Mouse (Mus musculus): ENCODE results near the gene Ppp1r9b.

Gene Ppp1r9b

DNA sequence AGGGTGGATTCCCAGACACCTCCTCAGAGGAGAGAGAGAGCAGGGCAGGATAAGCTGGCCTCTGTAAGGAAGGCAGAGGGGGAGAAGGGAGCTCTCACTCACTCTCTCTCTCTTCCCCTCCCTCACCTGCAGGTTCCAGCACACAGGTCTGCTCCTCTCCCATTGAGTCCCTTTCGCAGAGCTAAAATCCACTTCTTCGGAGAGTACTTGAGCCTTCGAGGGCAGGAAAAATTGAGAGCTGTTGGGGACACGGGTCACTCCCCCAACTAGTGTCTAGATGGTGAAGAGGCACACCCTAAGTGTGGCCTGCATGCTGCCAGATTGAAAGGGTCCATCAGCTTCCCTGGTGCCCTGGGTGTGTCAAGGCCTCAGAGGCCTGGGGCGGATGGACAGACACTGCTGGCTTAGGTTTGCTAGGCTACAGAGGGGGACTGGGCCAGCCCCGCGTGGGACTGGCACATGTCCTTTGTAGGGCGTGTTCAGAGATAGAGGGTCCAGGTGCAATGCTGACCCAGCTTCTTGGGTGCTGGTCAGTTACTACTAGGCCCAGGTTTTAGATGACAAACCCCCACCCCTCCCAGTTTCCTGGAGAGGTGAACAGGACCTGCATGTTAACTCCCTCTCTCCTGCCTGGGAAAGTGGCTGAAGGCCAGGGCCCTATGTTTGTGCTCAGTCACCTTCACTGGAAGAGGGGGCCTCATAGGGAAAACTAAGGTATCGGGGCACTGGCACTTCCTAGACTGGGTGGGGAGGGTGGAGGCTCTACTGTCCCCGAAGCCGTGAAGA, 34.6 kb downstream of the Ppp1r9b start:
- DNase-seq = no peak

DNA sequence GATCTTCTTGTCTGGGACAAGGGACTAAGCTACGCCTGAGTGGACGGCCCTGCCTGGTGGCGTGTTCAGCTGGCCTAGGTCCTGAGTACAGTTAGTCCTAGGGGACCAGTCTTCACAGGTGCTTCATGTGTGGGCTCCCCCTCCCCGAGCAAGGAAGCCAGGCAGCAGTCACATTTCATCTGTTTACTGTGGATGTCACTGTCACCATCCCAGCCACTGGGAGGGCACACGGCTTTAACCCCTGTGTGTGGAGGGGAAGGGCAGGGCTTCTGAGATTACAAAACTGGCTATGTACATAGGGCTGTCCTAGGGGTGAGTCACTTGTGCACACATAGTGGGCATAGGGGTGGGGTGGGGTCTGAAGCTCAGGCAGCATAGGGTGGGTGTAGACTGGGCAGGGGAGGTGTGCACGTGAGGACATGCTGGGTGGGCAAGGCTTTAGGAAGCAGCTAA, 35.3 kb downstream of the Ppp1r9b start:
- no peak for DNase-seq

DNA sequence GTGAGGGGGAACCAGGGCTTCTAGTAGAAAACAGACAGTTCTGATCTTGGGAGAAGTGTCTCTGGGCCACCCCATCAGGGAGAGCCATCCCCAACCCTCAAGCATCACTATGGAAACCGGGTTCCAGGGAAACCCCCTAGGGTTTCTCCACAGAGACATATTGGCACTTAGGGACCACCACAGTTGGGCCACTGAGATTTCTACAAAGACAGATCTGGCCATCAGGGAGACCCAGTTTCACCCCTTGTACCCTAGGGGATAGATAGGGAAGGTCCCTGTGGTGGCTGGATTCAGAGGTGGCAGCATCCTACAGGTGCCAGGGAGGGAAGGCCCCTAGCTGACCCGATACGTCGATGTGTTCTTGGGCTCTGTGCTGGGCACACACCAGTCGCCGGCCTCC, 36.0 kb downstream of the Ppp1r9b start:
- no peak for DNase-seq

DNA sequence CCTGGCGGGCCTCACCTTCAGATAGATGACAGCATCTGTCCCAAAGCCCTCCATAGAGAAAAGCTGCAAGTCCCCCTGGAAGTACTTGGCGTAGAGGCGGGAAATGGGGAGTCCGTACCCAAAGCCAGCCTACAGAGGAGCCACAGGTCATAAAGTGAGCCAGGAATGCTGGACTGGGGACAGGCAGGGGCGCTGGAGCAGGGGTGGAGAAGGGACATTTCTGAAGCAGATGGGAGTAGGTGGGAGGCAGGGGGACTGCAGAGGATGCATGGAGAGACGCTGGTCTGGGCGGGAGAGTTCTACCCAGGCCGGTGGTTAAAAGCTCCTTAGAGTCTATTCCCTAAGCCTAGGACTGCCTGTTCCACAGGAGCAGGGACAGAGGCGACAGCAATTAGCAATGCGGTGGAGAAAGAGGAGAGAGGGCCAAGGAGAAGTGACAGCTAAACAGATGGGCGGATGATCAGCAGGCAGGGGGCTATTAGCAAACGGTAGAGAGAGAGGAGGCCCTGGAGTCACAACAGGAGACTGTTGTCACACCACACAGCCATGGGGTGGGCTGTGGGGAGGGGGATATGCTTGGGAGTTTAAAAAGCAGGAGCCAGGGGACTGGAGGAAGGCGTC, 37.1 kb downstream of the Ppp1r9b start:
- DNase-seq = no peak

DNA sequence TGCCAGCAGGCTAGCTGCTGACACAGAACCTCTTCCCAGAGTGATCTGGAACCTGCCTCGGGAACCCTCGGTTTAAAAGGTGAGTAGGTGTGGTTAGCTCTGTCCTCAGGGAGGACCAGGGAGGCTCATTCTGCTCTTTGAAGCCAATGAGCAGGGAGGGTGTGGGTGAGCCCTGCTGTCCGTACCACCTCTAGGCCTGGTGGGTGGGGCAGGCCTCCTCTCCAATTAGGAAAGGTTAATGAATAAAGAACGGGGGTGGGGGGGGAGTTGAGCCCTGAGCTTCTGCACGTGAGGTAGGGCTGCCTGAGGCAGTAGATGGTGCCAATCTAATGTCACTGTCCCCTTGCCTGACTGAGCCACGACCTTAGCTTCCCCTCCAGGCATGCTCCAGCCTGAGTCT, 42.1 kb downstream of the Ppp1r9b start:
- no peak for DNase-seq

DNA sequence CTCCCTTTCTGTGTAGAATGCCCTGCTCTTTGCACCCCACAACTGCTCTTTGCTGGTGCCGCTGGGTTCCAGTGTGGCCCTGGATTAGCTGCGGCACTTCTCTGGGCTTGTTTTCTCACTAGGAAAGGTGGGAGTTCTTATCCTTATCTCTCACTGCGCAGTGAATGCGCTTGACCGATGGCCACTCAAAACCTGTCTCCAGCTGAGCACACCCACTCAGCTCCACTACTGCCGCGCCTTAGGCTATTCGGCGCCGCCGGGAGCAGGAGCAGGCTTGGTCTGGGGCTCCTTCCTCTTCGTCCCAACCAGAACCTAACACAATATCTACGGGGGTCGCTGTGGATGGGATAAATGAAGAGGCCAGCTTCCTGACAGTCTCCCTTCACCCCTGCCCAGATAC, 42.8 kb downstream of the Ppp1r9b start:
- DNase-seq = no peak

DNA sequence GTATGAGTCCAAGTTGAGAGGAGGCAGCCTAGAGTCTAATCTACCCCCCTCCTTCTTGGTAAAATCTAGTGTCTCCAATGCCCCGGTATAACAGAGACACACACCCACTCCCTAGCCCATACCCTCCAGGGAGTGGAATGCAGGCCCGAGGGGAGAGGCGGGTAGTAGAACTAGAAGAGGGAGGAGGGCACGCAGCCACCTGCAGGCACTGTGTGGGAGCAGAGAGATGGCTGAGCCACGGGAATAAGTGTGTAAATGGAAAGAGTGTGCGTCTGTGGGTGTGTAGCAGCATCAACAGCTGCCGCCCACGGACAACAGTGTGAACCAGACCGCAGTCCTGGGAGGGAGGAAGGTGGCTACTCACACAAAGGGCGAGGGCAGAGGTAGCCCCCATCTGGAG, 44.1 kb downstream of the Ppp1r9b start:
- DNase-seq = no peak

DNA sequence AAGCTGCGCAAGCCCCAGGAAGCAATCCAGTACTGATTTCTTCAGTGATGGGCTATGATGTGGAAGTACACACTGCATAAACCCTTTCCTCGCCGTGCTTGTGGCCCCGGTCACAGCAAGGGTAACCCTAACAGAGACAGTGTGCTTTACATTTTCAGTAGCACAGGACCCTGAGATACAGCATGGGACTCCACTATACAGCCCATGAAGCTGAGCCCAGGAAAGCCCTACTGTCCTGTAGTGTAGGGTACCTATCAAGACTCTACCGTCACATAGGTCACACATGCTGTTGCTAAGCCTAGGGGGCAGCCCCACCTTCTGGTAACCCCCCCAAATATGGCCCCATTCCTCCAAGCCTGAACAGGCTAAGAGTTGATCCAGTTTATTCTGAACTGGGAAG, 45.7 kb downstream of the Ppp1r9b start:
- DNase-seq = no peak

DNA sequence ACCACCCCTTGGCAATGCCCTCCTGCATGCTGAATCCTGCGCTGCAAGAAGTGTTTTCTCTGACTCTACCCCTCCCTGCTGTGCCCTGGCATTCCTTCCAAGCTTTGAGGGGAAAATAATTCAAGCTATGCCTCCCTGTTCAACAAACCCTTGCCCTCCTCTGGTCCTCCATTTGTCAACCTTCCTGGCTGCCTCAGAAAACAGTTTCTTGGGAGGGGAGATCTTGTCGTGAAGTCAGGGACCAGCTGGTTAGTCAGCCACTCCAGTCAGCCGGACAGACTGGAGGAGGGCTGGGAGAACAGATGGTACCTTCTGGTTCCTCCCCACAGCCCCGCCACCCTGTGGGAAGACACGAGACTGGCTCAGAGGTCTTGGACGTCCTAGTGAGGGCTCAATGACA, 46.5 kb downstream of the Ppp1r9b start:
- DNase-seq = no peak

DNA sequence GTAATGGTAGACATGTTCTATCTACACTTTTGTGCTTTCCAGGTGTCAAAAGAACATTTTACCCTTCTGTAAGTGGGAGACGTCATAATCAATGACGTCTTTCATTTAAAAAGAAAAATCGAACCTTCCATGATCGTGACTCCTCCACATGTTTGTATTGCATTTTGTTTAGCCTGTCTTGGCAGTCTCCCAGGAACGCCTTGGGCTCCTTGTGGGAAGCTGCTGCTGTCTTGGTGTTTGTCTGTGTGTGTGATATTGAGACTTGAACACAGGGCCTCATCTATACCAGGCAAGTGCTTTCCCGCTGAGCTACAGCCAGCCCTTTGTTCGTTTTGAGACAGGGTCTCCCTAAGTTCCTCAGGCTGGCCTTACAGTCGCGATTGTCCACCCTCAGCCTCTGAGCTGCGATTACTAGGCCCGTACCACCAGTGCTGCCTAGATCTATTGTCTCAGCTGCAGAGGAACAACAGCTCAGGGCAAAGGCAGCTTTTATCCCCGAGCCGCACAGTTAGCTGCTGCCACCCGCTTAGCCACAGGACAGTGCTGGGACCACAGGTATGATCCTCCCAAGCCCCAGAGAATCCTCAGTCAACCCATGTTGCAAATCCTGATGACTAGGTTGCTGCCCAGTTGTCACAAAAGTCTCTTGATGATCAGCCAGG, 47.5 kb downstream of the Ppp1r9b start:
- DNase-seq = no peak

DNA sequence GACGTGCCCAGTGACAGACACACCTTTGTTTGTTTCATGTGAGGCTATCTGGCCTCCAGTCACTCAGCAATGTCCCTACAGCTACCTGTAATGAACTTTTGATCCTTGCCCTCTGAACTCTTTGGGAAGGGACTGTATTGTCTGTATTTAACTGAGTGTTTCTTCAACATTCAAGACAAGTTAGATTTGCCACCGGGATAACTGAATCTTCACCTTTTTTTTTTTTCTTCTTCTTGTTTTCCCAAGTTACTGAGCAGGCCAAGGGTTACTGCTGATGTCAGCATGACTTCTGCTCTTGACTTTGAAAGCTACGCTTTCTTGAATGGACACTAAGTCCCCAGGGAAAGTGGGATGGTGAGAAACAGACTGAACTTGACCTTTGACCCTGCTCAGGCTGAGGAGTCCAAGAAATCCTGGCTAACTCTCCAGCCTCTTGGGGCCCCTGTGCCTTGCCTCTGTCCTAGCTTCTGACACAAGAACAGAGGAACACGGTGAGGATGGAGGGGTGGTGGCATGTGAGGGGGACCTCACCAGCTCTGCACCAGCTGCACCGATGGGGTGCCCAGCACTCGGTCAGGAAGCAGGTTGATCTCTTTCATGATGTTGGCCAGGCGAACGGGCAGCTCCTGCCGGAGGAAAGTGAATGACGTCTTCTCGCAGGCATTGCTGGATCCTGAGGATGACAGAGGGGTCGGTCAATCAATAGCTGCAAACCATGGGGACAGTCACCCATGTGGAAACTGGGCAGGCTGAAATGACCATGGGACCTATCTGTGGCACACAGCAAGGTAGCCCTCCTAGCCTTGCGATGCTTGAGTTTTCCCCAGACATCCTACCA, 48.2 kb downstream of the Ppp1r9b start:
- no peak for DNase-seq

DNA sequence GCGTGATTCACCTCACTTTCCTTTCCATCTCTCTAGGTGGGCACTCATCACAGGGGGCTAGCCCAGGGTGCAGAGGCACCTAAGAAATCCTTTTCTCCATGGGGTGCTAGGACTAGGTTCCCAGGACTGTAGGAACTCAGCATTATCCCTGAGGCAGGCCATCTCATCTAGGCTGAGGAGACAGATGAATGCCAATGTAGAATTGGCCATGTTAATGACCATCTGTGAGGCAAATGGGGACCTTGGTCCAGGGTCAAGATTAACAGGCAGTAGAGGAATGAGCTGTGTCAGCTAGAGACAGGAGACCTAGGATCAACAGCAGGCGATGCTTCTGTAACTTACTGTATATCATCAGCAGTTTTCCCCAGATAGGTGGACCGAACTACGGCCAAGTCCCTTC, 48.9 kb downstream of the Ppp1r9b start:
- no peak for DNase-seq

DNA sequence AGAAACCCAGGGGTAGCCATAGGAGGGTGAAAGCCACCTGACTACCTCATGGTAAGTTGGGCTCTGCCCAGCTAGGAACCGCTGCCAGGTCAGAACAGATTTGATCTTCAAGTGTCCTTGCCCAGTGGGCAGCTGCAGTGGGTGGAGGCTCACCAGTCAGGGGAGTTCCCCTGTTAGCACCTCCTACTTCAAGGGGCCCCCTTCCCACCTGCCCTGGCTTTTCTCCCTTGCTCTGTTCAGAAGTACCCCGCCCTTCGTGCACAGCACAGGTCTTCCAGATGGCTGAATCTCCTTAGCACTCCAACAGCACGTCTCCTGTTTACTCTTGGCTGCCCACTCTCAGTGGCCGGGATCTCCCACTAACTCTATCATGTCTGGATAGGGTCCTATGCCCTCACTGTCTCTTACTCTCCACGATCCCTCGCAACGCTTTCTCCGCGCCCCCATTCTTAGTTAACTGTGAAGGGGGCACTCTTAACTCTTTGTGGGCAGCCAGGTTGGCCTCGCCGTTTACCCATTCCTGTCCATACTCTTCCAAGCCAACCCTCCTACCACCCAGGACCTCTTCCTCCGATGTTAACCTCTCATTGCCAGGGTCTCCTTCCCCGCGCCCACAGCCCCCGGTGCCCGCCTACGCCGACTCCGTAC, 49.8 kb downstream of the Ppp1r9b start:
- DNase-seq = no peak

DNA sequence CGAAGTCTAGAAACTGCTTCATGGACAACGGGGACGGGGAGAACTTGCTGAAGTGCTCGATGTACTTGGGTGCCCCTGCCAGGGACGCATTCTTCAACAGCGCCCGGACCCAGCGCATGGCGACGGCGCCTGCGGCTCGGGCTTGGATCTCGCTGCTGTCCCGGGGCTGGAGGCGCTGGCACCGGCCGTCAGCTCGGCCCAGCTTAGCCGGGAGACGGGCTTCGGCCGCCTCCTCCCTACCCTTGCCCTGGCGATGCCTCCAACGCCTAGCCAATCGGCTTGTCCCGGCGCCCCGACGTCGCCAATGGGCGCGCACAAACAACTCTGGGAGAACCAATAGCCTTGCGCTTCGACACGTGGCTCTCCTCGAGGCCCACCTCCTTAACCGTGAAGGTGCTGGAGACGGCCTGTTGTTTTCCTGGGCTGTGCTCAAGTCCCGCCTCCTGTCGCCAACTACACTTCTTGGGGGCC, 50.3 kb downstream of the Ppp1r9b start, which contains the start of gene Pdk2:
Gene Pdk2 (minus strand): TSS at position 216 of the 471 bp plus-strand sequence.
- peak; percentile 89 for DNase-seq

DNA sequence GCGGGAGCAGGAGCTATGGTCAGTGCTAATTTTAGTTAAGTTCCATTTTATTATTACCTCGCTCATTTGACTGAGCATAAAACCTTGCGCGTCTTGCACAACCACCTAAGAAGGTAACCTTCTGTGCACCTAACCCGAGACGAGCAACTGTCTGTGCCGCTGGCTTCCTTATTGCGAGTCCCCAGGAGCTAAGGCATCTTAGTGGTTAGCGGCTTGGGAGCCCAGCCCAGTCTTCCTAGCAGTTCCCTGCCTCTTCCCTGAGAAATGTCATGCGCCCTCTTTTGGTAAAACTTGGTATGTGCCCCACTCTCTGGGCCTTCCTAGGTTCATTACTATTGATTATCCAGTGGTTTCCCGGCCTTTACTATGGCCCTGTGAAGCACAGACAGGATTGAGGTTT, 51.3 kb downstream of the Ppp1r9b start:
- peak; percentile 81 for DNase-seq

DNA sequence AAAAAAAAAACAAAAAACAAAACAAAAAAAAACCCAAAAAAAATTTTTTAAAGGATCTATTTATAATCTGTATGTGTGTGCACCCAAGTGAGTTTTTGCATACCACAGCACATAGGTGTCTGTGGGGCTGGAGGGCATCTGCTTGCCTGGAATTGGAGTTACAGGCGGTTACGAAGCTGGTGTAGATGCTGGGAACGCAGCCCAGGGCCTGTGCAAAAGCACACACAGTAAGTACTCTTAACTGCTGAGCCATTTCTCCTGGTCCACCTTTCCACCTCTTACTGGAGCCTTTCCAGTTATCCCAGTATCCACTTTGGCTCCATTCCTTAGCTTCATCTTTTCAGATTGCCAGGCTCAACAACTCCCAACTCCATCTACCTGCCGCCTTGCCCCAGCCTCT, 52.2 kb downstream of the Ppp1r9b start:
- no peak for DNase-seq

DNA sequence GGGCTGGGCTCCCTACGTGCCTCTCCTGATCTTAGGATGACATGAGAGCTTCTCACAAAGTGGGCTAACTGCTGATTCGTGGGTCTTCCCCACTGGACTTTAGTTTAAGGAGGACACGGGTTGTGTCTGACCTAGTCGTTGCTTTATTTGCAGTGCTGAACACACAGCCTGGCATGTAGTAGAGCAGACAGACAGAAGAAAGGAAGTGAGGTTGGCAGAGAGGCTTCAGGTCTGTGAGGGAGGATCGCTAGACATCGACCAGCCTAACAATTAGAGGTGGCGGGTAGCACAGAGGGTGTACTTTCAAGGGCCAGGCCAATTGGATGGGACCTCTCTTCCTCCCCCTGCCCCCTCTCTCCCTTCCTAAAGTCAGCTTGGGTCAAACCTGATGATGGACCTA, 52.8 kb downstream of the Ppp1r9b start:
- DNase-seq = no peak

DNA sequence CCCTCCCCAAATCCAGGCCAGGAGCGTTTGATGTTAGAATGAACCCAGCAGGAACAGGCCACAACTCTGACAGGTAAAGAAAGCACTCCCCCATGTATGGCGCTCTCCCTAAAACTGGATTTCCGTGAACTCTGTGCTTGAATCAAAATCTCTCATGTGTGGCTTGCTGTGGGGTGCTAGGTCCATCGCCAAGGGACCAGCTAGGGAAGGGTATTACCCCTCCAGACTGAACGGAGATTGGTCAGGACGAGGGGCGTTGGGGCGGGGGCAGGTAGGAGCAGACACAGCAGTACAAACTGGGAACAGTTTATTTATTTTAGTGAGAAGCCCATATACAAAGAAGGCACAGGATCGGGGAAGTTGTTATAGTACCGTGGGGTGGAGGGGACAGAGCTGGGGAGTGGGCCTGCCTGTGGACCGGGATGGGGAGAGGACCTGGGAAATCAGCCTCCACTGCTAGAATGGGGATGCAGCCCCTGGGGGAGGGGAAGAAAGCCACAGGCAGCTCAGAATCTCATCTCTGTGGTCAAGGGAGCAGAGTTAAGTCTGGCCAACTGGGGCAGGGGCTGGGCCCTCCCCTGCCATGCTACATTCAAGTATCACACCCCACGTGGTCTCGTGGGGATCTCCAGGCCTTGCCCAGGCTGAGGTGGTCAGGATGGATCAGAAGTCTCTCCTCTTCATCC, 53.5 kb downstream of the Ppp1r9b start:
- DNase-seq = no peak

DNA sequence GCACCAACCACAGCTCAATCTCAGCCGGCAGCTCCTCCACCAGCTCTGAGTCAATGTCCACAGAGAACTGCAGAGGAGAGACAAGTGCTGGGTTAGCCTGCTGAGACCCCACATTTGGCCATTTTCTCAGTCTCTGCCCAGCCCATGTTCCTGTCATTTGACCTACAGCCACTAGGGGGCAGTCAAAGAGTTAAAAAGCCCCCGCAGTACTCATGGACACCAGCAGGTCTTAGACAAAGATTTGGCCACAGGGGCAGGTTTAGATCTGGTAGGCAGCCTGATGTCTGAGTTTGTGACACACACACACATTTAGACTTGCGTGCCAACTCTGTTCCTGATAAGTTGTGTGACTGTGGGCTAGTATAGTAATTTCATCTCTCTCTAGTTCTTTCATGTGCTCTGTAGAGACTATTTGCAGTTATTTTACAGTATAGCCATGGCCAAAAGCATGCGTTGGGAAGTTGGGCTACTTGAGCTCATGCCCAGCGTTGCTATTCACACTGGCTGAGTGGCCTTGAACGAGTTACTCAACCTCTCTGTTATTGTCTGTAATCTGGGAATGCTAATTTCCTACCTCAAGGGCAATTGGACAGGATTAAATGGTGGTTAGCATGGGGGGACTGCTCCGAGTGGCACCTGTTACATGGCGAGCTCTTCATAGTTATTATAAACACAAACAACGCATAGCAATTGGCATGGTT, 56.3 kb downstream of the Ppp1r9b start:
- DNase-seq = no peak

DNA sequence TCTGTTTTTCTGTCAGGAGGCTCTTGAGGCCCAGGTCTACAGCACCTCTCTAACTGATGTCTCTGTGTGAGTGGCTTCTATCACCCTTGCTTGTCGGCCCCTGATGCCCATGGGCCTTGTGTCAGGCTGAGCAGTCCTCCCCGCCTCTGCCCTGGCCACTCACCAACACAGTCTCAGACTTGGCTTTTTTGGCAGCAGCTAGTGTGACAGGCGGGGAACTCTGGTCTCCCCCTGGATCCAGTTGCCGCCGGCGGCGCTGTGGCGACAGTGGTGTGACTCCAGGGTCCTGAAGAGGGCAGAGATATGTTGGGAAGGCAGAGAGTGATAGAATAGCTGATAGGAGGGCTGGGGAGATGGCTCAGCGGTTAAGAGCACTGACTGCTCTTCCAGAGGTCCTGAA, 62.2 kb downstream of the Ppp1r9b start:
- DNase-seq = no peak

Measured in right cerebral cortex, postnatal 4 days (tissue).